Mouse (Mus musculus) stomach, postnatal 0 days (tissue): Measurements from ENCODE around the gene Syde2.

Experiments used
- CTCF ChIP-seq: IDR thresholded peaks from 2 replicates; pipeline ENCODE4 v1.5.1; 2016; ENCODE audit warnings: antibody characterized with exemption, low read depth, mild to moderate bottlenecking, moderate library complexity
- EP300 ChIP-seq: optimal IDR thresholded peaks from 2 replicates; pipeline ENCODE3; 2016; ENCODE audit warnings: antibody characterized with exemption

GRCm38 (mm10) chr3:146053873-146054272 lies 66.2 kb downstream of the Syde2 start:
- TF ChIP-seq CTCF (no peak), EP300 (no peak)
